Mouse (Mus musculus) hindbrain, embryonic 16.5 days (tissue): ENCODE data around the gene Paxip1. TPM values are rescaled to one million over a fixed set of nuclear protein-coding genes. Genes with fewer than 3 reads are reported as not detected.
A peak's percentile ranks its signal among the peaks of the same experiment; 100 is the strongest.

Experiments
- ATAC-seq: fragments of 200-750 bp; cut with Nextera tagmentation; 2 replicates; pipeline ENCODE4 v1.8.0; 2017; ENCODE audit warnings: moderate TSS enrichment, moderate library complexity
- H3K27ac ChIP-seq: fragments of 300-500 bp; sonication (generic); 2 replicates; pipeline ENCODE4 v1.5.1; 2014; ENCODE audit warnings: low read depth, mild to moderate bottlenecking, control low read depth, low read length, moderate library complexity
- H3K27me3 ChIP-seq: fragments of 300-500 bp; sonication (generic); replicated peaks from 2 replicates; pipeline ENCODE4 v1.6.1; 2014; ENCODE audit warnings: low read length; ENCODE audit not compliant: control insufficient read depth, insufficient read depth
- H3K36me3 ChIP-seq: fragments of 300-500 bp; sonication (generic); 2 replicates; pipeline ENCODE4 v1.6.1; 2014; ENCODE audit warnings: mild to moderate bottlenecking, low read length, moderate library complexity, mixed read lengths; ENCODE audit not compliant: control insufficient read depth, insufficient read depth
- H3K4me1 ChIP-seq: fragments of 300-500 bp; sonication (generic); 2 replicates; pipeline ENCODE4 v1.6.1; 2014; ENCODE audit warnings: low read depth, low read length; ENCODE audit not compliant: control insufficient read depth, insufficient read depth
- H3K4me2 ChIP-seq: fragments of 300-500 bp; sonication (generic); 2 replicates; pipeline ENCODE4 v1.6.1; 2014; ENCODE audit warnings: mild to moderate bottlenecking, low read length, control low read depth, moderate library complexity
- H3K4me3 ChIP-seq: fragments of 300-500 bp; sonication (generic); 2 replicates; pipeline ENCODE4 v1.5.1; 2014; ENCODE audit warnings: mild to moderate bottlenecking, low read length, control low read depth, moderate library complexity
- H3K9ac ChIP-seq: fragments of 300-500 bp; sonication (generic); 2 replicates; pipeline ENCODE4 v1.6.1; 2014; ENCODE audit warnings: low read depth, mild to moderate bottlenecking, control low read depth, low read length, moderate library complexity
- H3K9me3 ChIP-seq: fragments of 300-500 bp; sonication (generic); 2 replicates; pipeline ENCODE4 v1.6.1; 2014; ENCODE audit warnings: mild to moderate bottlenecking, low read length, moderate library complexity; ENCODE audit not compliant: control insufficient read depth
- WGBS: fragments of 180-500 bp; shearing (Covaris S2); extraction: QIAGEN DNeasy Blood & Tissue Kit; methylation state at CpG from one replicate; pipeline ENCODE4 v1.1.7; 2014; 5-methylcytosine and 5-hydroxymethylcytosine counted together
- polyA plus RNA-seq: library from polyadenylated mRNA; unstranded; fragments of >200 nt; fragmentation: Nextera tagmentation; extraction: Ambion mirVana; gene quantifications from 2 replicates; pipeline ENCODE4 v1.2.1, GENCODE M21; 2015

Gene Paxip1
- polyA plus RNA-seq, 1 experiment from 2014 or later: 19.6 TPM

- no peak for ATAC-seq
- Histone ChIP-seq H3K9ac (no peak overlapping the region), H3K9me3 (no peaks in the 10 kb centered on the region), H3K4me1 (peaks cover 21% of the 10 kb centered on the region), H3K4me2 (peak overlapping the region; percentile 68), H3K4me3 (no peak overlapping the region), H3K27me3 (no peaks in the 10 kb centered on the region), H3K27ac (no peak overlapping the region), H3K36me3 (no peaks in the 10 kb centered on the region; the same call in 1 of the 2 replicates)
- WGBS: 63% methylated on average over 9 of the region's 9 CpGs
These were observed 1.2 kb upstream of the Paxip1 start for GRCm38 (mm10) chr5:27792531-27793205.

GRCm38 (mm10) chr5:27792173-27792470 lies 631 bp upstream of the Paxip1 start:
- Histone ChIP-seq H3K4me3 (peak overlapping the region; percentile 86), H3K36me3 (no peaks in the 10 kb centered on the region; the same call in 1 of the 2 replicates), H3K9ac (peak overlapping the region; percentile 84), H3K27ac (peak overlapping the region; percentile 96), H3K4me2 (peak overlapping the region; percentile 68), H3K27me3 (no peaks in the 10 kb centered on the region), H3K9me3 (no peaks in the 10 kb centered on the region), H3K4me1 (peaks cover 21% of the 10 kb centered on the region)
- WGBS: 17% methylated on average over 8 of the region's 8 CpGs
- ATAC-seq: no peak

- H3K9ac ChIP-seq: peak overlapping the region; percentile 84
- WGBS: 0% methylated on average over 16 of the region's 47 CpGs
- no peaks in the 10 kb centered on the region for H3K9me3 ChIP-seq
- peak overlapping the region; percentile 96 for H3K27ac ChIP-seq
- no peaks in the 10 kb centered on the region for H3K27me3 ChIP-seq
- ATAC-seq: peak; percentile 87
- H3K4me3 ChIP-seq: peak overlapping the region; percentile 86
- peaks cover 12% of the 10 kb centered on the region for H3K36me3 ChIP-seq
- peak overlapping the region; percentile 79 for H3K4me2 ChIP-seq
- H3K4me1 ChIP-seq: peaks cover 21% of the 10 kb centered on the region
These were observed 592 bp downstream of the Paxip1 start for GRCm38 (mm10) chr5:27790910-27791288.

DNA sequence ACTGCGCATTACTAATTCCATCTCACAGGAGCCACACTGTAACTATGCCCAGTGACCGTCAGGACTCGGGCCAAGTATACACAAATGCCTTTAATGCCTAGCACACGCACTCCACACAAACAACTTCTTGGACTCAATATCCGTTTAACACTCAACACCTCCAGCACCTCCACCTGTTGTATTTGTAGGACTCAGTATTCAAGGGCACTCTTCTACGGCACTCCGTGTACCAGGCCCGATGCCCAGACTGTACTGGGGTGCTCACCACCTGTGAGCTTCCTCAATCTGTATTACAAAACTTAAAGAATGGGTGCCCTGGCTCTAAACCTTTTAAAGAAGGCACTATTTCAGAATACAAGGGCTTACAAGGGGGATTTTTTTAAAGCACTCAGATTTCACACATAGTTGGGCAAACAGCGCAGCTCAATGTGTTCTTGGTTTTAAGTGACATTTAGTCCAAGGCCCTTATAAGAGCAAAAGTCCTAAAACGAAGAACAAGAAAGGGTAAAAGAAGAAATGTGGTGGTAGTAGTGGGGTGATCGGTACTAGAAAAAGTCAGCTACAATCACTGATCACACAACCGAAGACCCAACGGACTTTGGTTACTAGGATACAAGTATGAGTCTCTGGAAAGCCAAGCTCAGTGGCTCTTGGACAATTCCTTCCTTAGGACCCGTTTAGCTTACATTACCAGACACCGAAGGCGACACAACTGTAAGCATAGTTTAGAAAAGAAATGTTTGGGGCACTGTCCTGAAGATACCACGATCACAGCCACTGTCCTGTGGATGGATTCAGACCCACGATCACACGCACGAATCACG lies 1.2 kb downstream of the Paxip1 start:
- Histone ChIP-seq H3K4me1 (peaks cover 21% of the 10 kb centered on the region), H3K27ac (peak overlapping the region; percentile 96), H3K36me3 (peaks cover 17% of the 10 kb centered on the region), H3K4me3 (peak overlapping the region; percentile 86), H3K9ac (peak overlapping the region; percentile 84), H3K4me2 (peak overlapping the region; percentile 79), H3K27me3 (no peaks in the 10 kb centered on the region), H3K9me3 (no peaks in the 10 kb centered on the region)
- WGBS: 23% methylated on average over 21 of the region's 21 CpGs
- no peak for ATAC-seq

DNA sequence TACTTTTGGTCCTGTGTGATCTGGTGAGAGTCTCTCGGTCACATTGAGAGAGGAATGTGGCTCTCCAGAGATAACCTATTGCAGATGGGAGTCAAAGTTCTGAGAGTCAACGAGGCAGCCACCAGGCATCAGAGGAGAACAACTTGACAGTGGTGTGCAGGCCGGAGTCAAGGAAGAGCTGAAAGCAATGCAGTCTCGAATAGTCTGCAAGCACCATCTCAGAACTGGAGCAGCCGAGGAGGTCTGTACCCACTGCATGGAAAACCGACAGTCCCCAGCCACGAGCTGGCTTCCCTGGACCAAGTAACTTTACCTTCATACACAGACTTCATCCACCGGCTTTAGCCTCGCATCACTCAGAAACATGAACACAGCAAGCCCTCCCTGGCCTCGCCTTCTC lies 1.9 kb downstream of the Paxip1 start:
- Histone ChIP-seq H3K4me1 (peaks cover 21% of the 10 kb centered on the region), H3K4me3 (peak overlapping the region; percentile 86; the same call in 1 of the 2 replicates), H3K27ac (no peak overlapping the region), H3K4me2 (peak overlapping the region; percentile 79), H3K27me3 (no peaks in the 10 kb centered on the region), H3K9ac (no peak overlapping the region; the same call in 1 of the 2 replicates), H3K36me3 (peaks cover 23% of the 10 kb centered on the region), H3K9me3 (no peaks in the 10 kb centered on the region)
- WGBS: 80% methylated on average over 8 of the region's 10 CpGs
- no peak for ATAC-seq

GRCm38 (mm10) chr5:27783381-27783780 lies 8.1 kb downstream of the Paxip1 start:
- no peak overlapping the region for H3K9ac ChIP-seq
- H3K27ac ChIP-seq: no peak overlapping the region
- H3K36me3 ChIP-seq: peaks cover 37% of the 10 kb centered on the region
- H3K27me3 ChIP-seq: no peaks in the 10 kb centered on the region
- ATAC-seq: no peak
- 95% methylated on average over 9 of the region's 9 CpGs for WGBS
- no peaks in the 10 kb centered on the region for H3K4me1 ChIP-seq
- no peak overlapping the region for H3K4me3 ChIP-seq
- H3K4me2 ChIP-seq: no peak overlapping the region
- H3K9me3 ChIP-seq: no peaks in the 10 kb centered on the region

GRCm38 (mm10) chr5:27767948-27768347 lies 23.5 kb downstream of the Paxip1 start:
- Histone ChIP-seq H3K9ac (no peak overlapping the region), H3K4me1 (no peaks in the 10 kb centered on the region), H3K4me3 (no peak overlapping the region), H3K27ac (0 out of 2 replicates have a peak overlapping the region, but pooled peaks have one; percentile 6), H3K36me3 (peaks cover 33% of the 10 kb centered on the region), H3K9me3 (no peaks in the 10 kb centered on the region), H3K4me2 (no peak overlapping the region), H3K27me3 (no peaks in the 10 kb centered on the region)
- ATAC-seq: 0 out of 2 replicates have a peak, but pooled peaks have one; percentile 37
- 47% methylated on average over 5 of the region's 5 CpGs for WGBS

- H3K27me3 ChIP-seq: no peaks in the 10 kb centered on the region
- peaks cover 34% of the 10 kb centered on the region for H3K36me3 ChIP-seq
- H3K9ac ChIP-seq: no peak overlapping the region
- H3K4me2 ChIP-seq: no peak overlapping the region
- H3K4me1 ChIP-seq: no peaks in the 10 kb centered on the region
- H3K4me3 ChIP-seq: no peak overlapping the region
- no peak overlapping the region for H3K27ac ChIP-seq
- no peak for ATAC-seq
- H3K9me3 ChIP-seq: no peaks in the 10 kb centered on the region
- WGBS: 66% methylated on average over 4 of the region's 4 CpGs
These were observed 25.7 kb downstream of the Paxip1 start for GRCm38 (mm10) chr5:27765780-27766179.

GRCm38 (mm10) chr5:27744944-27745343 lies 46.5 kb downstream of the Paxip1 start:
- H3K36me3 ChIP-seq: peaks cover 39% of the 10 kb centered on the region
- no peaks in the 10 kb centered on the region for H3K27me3 ChIP-seq
- H3K27ac ChIP-seq: no peak overlapping the region
- no peak overlapping the region for H3K9ac ChIP-seq
- no peaks in the 10 kb centered on the region for H3K9me3 ChIP-seq
- no peak for ATAC-seq
- no peak overlapping the region for H3K4me3 ChIP-seq
- 100% methylated on average over 1 of the region's 1 CpGs for WGBS
- no peak overlapping the region for H3K4me2 ChIP-seq
- H3K4me1 ChIP-seq: no peaks in the 10 kb centered on the region
